Mouse (Mus musculus) intestine, postnatal 0 days (tissue): Measurements from ENCODE around the gene Plekhd1. TPM values are rescaled to one million over a fixed set of nuclear protein-coding genes. Genes with fewer than 3 reads are reported as not detected.
A peak's percentile ranks its signal among the peaks of the same experiment; 100 is the strongest.

Experiments
- ATAC-seq: fragments of 200-750 bp; cut with Nextera tagmentation; 2 replicates; pipeline ENCODE4 v1.8.0; 2017; ENCODE audit warnings: mild to moderate bottlenecking, moderate TSS enrichment, moderate library complexity
- H3K27ac ChIP-seq: fragments of 300-500 bp; sonication (generic); 2 replicates; pipeline ENCODE4 v1.5.1; 2014; ENCODE audit warnings: mild to moderate bottlenecking, low read depth, low read length, moderate library complexity
- H3K27me3 ChIP-seq: fragments of 300-500 bp; sonication (generic); replicated peaks from 2 replicates; pipeline ENCODE4 v1.6.1; 2014; ENCODE audit warnings: low read length, mixed read lengths; ENCODE audit not compliant: control insufficient read depth, insufficient read depth
- H3K36me3 ChIP-seq: fragments of 300-500 bp; sonication (generic); 2 replicates; pipeline ENCODE4 v1.6.1; 2014; ENCODE audit warnings: mild to moderate bottlenecking, moderate library complexity; ENCODE audit not compliant: control insufficient read depth, insufficient read depth
- H3K4me1 ChIP-seq: fragments of 300-500 bp; sonication (generic); replicated peaks from 2 replicates; pipeline ENCODE4 v1.6.1; 2014; ENCODE audit warnings: antibody characterized with exemption, low read length, mixed read lengths; ENCODE audit not compliant: control insufficient read depth, insufficient read depth
- H3K4me2 ChIP-seq: fragments of 300-500 bp; sonication (generic); replicated peaks from 2 replicates; pipeline ENCODE4 v1.6.1; 2014; ENCODE audit warnings: low read depth, mild to moderate bottlenecking, moderate library complexity
- H3K4me3 ChIP-seq: fragments of 300-500 bp; sonication (generic); 2 replicates; pipeline ENCODE4 v1.5.1; 2014; ENCODE audit warnings: low read depth, low read length
- H3K9ac ChIP-seq: fragments of 300-500 bp; sonication (generic); 2 replicates; pipeline ENCODE4 v1.6.1; 2014; ENCODE audit warnings: mild to moderate bottlenecking, low read depth, low read length
- H3K9me3 ChIP-seq: fragments of 300-500 bp; sonication (generic); 2 replicates; pipeline ENCODE4 v1.6.1; 2016; ENCODE audit warnings: mixed run types; ENCODE audit not compliant: control insufficient read depth
- CTCF ChIP-seq: sonication (generic); IDR thresholded peaks from 2 replicates; pipeline ENCODE4 v1.5.1; 2016; ENCODE audit warnings: low read depth, mild to moderate bottlenecking, control low read depth, antibody characterized with exemption, moderate library complexity
- WGBS: fragments of 180-500 bp; shearing (Covaris S2); extraction: QIAGEN DNeasy Blood & Tissue Kit; methylation state at CpG from one replicate; pipeline ENCODE4 v1.1.7; 2014; 5-methylcytosine and 5-hydroxymethylcytosine counted together
- polyA plus RNA-seq: library from polyadenylated mRNA; unstranded; fragments of >200 nt; fragmentation: Nextera tagmentation; extraction: Ambion mirVana; gene quantifications from 2 replicates; pipeline ENCODE4 v1.2.1, GENCODE M21; 2015

Plekhd1 gene
- polyA plus RNA-seq, 1 experiment from 2014 or later = 1.5 TPM

GRCm38 (mm10) chr12:80762982-80763381 lies 70.6 kb downstream of the Plekhd1 start:
- H3K4me3 ChIP-seq = no peak overlapping the region
- no peak overlapping the region for H3K9ac ChIP-seq
- H3K4me1 ChIP-seq = peaks cover 6% of the 10 kb centered on the region; the same call in 1 of the 2 replicates
- no peak overlapping the region for H3K4me2 ChIP-seq
- no peak for TF ChIP-seq CTCF
- H3K27ac ChIP-seq = no peak overlapping the region
- H3K27me3 ChIP-seq = peaks cover 30% of the 10 kb centered on the region
- no peaks in the 10 kb centered on the region for H3K36me3 ChIP-seq
- H3K9me3 ChIP-seq = no peaks in the 10 kb centered on the region
- ATAC-seq = no peak
- WGBS = 69% methylated on average over 5 of the region's 5 CpGs

- ATAC-seq = peak; percentile 55
- 31% methylated on average over 4 of the region's 4 CpGs for WGBS
These were observed 71.7 kb downstream of the Plekhd1 start for GRCm38 (mm10) chr12:80764116-80764515.

DNA sequence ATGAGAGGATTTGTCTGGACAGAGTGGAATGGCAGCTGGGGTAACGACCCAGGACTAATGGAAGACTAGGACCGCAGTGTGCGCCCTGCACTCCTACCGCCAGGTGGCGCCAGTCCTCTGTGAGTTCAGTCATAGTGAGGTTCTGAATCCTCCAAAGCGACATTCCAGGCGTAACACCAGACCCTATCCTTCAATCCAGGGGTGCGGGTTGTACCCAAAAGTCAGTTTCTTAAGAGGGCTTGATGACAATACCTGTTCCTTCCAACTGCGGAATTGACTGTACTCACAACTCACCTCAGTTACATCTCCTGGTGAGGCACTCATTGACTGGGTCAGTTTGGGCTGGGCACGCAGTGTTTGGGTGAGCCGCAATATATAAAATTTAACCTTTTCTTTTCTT lies 77.3 kb downstream of the Plekhd1 start:
- Histone ChIP-seq H3K27me3 (no peaks in the 10 kb centered on the region), H3K4me3 (no peak overlapping the region), H3K4me1 (no peaks in the 10 kb centered on the region), H3K4me2 (peak overlapping the region; percentile 30; the same call in 1 of the 2 replicates), H3K36me3 (no peaks in the 10 kb centered on the region), H3K9ac (no peak overlapping the region), H3K27ac (no peak overlapping the region), H3K9me3 (no peaks in the 10 kb centered on the region)
- ATAC-seq = peak; percentile 73; the same call in 1 of the 2 replicates
- WGBS = 17% methylated on average over 11 of the region's 11 CpGs
- TF ChIP-seq CTCF = peak; percentile 99

More at GRCm38 (mm10) chr12:80764116-80764515, 71.7 kb downstream of the Plekhd1 start:
- Histone ChIP-seq H3K9me3 (no peaks in the 10 kb centered on the region), H3K36me3 (no peaks in the 10 kb centered on the region), H3K4me3 (no peak overlapping the region), H3K9ac (no peak overlapping the region), H3K4me2 (no peak overlapping the region), H3K27me3 (peaks cover 19% of the 10 kb centered on the region), H3K27ac (no peak overlapping the region), H3K4me1 (peaks cover 2% of the 10 kb centered on the region; the same call in 1 of the 2 replicates)
- no peak for TF ChIP-seq CTCF

Other genes starting within 250 kb of the Plekhd1 start
- gene Exd2, start 229.5 kb upstream of the Plekhd1 start, polyA plus RNA-seq = 6.5 and 6.8 TPM in 2 replicates
- 3.7 and 4.2 TPM in 2 replicates for gene Galnt16, start 174.3 kb upstream of the Plekhd1 start, polyA plus RNA-seq
- gene Slc39a9, start 48.7 kb upstream of the Plekhd1 start, polyA plus RNA-seq = 34.9 and 35.4 TPM in 2 replicates
- 112 and 113 TPM in 2 replicates for gene Erh, start 48.2 kb upstream of the Plekhd1 start, polyA plus RNA-seq
- 0.03 and 0.10 TPM in 2 replicates for gene Ccdc177, start 68.1 kb downstream of the Plekhd1 start, polyA plus RNA-seq
- 16.9 and 17.6 TPM in 2 replicates for gene Susd6, start 97.9 kb downstream of the Plekhd1 start, polyA plus RNA-seq